Mouse (Mus musculus): ENCODE measurements around the gene Fbxl18.
A peak's percentile ranks its signal among the peaks of the same experiment; 100 is the strongest.

Fbxl18 gene

GRCm38 (mm10) chr5:142894918-142895613 is at the start of gene Fbxl18:
Gene Fbxl18, minus strand, starts transcription at chr5:142895421.
- DNase-seq = peak; percentile 91

DNA sequence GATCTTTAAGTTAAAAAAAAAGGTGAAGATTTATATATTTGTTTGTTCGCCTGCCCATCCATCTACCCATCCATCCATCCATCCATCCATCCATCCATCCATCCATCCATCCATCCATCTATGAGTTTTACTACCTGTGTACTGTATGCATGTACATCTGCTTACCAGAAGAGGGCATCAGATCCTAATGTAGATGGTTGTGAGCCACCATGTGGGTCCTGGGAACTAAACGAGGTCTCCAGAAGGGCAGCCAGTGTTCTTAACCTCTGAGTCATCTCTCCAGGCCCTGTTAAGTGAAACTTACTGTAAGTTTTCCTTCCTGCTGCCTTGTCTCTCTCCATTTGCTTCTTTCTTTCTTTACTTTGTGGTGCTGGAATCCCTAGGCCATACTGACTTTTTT is 45.2 kb upstream of the Fbxl18 start:
- DNase-seq = no peak

DNA sequence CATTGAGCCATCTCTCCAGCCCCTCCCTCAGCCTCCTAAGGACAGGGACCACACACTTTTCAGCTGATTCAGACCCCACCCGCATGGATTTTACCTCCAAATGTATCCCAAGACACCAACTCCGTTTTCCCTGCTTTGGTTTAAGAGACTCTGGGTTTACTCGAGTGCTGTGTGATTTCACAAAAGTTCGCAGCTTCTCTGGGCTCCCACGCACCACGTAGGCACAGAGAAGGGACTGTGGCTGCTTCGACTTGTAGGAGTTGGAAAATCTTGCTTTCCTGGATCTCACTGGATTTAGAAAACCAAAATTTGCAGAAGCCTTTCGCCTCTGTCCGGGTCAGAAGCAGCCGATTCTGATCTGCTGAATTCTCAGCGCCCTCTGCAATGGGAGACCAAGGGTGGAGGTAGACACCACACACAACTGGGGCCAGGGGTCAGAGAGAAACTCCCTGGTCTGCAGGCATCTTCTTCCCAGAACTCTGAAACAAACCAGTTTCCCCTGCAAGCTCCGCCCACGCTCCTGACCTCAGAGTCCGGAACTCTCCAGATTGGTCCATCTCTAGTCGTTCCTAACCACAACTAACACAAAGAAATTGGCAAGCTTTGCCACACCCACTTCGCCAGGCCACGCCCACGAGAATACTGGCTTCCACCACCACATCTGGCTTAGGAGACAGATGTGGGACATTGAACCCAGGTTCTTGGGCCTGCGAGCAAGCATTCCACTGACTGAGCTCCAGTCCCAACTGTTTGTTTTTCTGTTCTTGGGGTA is 42.9 kb upstream of the Fbxl18 start:
- peak; percentile 85 for DNase-seq

GRCm38 (mm10) chr5:142936336-142936719 is 41.1 kb upstream of the Fbxl18 start:
- peak; percentile 89 for DNase-seq

DNA sequence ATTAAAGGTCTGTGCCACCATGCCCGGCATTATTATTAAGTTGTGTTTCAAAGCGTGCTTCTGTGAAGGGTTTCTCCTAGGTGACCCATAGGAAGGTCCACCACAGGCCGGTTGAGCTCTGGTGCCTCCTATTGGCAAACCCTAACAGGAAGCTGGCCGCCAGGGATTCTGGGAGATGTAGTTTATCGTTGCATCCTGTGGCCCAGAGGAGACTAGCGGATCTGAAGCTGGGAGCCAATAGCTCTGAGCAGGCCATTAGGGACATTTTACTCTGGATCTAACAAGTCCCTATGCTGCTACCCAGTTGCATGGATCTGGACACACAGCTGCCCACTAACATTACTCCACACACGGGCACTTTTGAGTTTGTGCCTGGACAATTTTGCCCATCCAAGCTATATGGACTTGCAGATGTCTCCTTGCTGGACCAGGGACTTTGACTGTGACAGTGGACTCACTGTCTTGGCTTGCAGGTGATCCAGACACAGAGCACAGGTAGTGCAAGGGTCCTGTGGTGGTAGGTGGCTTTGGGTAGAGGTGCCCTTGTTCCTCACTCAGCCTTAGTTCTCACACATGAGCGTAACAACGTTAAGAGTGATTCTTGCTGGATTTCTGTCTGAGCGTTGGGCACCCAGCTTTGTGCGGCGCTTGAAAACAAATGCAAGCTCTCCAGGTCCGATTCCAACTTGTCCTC is 40.6 kb upstream of the Fbxl18 start:
- peak; percentile 86 for DNase-seq

DNA sequence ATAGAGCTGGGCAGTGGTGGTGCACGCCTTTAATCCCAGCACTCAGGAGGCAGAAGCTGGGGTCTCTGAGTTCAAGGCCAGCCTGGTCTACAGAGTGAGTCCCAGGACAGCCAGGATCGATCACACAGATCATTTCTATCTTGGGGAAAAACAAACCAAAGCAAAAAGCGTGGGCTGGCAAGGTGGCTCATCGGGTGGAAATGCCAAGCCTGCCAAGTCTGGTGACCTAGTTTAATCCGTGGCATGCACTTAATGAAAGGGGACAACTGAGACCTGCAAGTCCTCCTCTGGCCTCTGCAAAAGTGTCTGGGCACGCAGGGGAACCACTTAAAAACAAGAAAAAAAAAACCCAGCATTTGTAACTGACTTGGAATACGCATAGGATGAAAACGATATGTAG is 37.5 kb upstream of the Fbxl18 start:
- no peak for DNase-seq

GRCm38 (mm10) chr5:142932084-142932685 is 37.0 kb upstream of the Fbxl18 start:
- DNase-seq = peak; percentile 84

- DNase-seq = no peak
These were observed 36.1 kb upstream of the Fbxl18 start for GRCm38 (mm10) chr5:142931241-142931745.

DNA sequence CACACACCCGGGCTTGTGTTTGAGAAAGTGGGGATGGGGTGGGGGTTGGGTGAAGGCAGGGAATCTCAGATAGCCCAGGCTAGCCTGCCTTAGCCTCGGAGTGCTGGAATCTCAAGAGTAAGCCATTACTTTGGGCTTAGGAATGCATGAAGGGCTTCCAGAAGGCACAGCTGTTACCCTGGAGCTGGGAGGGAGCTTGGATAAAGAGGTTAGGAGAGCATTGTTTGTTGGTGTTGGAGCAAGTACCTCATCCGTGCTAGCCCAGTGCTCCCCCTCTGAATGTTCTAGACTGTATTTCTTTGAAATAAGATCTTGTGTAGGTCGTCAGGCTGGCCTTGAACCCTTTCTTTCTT is 34.2 kb upstream of the Fbxl18 start:
- DNase-seq = no peak

- peak; percentile 78 for DNase-seq
These were observed 33.7 kb upstream of the Fbxl18 start for GRCm38 (mm10) chr5:142928749-142929399.

- DNase-seq = no peak
These were observed 32.2 kb upstream of the Fbxl18 start for GRCm38 (mm10) chr5:142927341-142927930.

DNA sequence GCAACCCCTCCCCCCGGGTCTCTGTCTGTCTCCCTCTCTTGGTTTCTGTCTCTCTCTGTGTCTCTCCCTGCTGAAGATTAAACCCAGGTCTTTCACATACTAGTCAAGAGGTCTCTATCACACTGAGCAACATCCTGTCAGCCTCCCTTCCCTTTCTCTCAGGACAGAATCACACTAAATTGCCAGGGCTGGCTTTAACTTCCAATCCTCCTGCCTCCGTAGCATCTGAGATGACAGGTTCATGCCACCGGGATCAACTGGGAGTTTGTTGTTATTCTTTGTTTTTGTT is 31.7 kb upstream of the Fbxl18 start:
- DNase-seq = no peak

DNA sequence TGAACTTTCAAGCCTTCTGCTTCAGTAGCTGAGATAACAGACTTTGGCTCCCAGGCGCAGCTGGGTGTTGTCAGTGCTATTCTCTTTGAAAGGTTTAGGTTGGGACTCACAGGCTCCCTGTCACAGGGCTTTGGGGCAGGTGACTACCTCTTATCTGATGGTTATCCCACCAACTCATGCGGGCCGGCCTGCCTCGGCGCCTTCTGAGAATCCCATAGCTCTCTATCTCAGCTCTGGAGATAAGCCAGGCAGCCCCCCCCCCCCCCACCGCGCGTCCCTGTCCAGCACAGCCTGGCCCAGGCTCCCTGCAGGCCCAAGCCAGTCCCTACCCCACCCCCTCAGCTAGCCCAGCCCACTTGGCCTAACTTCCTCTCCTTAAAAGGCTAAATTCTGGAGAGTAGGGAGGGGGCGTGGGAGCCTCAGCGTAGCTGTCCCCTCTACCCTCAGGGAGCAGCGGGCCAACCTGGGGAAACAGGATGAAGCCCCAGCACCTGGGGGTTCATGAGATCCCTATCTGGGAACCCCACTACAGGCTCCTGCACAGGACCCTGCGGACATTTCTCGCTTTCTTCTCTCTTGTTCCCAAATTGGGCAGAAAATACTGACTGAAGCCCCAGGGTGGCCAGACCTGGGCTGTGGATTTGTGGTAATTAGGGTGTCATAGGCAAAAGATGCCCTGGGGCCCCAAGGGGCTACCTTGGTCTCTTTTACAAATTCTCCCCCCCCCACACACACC is 31.2 kb upstream of the Fbxl18 start:
- peak; percentile 80 for DNase-seq

- DNase-seq = no peak
These were observed 29.2 kb upstream of the Fbxl18 start for GRCm38 (mm10) chr5:142924336-142924959.

- DNase-seq = no peak
These were observed 28.6 kb upstream of the Fbxl18 start for GRCm38 (mm10) chr5:142923781-142924180.

GRCm38 (mm10) chr5:142922251-142922650 is 27.0 kb upstream of the Fbxl18 start:
- DNase-seq = no peak

- DNase-seq = no peak
These were observed 25.8 kb upstream of the Fbxl18 start for GRCm38 (mm10) chr5:142921074-142921459.

DNA sequence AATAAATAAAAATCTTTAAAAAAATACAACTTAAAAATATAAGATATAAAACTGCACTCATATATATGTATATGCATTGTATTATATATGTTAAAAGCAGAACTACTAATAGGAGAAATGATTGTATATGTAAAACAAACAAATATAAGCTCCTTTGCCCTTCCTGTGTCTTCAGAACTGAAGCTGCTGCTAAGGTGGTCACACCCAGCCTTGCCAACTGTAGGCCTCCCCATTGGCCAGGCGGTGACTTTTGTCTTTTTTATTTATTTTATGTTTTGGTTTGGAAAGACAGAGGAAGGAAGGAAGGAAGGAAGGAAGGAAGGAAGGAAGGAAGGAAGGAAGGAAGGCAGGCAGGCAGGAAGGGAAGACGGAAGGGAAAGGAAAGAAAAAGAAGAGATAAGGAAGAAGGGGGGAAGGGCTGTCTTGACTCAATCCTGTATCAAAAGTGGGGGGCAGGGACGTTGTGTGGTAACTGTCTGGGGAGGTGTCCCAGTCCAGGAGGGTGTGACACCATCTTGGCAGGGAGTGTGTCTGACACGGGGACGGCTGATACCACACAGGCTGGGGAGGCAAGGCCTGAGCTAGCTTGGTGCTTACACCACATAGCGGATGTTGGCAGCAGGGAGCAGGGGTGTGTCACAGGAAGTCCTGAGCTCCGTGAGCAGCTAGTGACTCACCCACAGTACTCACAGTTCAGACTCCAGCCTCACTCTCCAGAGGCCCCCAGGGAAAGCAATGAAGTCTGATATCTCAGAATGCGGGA is 25.3 kb upstream of the Fbxl18 start:
- peak; percentile 96 for DNase-seq

GRCm38 (mm10) chr5:142917402-142917801 is 22.2 kb upstream of the Fbxl18 start:
- DNase-seq = no peak

DNA sequence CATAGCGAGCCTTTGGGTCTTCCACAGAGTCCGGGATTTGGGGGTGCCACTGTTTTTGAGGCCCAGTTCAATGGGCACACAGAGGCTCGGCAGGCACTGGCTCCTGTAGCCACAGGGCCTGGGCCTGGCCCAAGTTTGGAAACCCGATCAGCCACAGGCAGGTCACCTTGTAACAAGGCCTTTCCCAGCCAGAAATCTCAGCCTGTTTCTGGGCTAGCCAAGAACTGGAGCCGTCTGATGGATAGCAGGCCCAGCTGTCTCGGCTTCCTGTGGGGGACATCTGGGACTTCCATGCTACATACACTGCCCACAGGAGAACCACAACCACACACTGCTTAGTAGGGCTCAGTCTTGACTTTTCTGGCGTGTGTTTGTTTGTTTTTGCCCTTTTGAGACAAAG is 21.4 kb upstream of the Fbxl18 start:
- DNase-seq = no peak

GRCm38 (mm10) chr5:142915231-142915630 is 20.0 kb upstream of the Fbxl18 start:
- DNase-seq = no peak

All from liver (tissue).